Mouse (Mus musculus): ENCODE data around the gene Lpcat1. TPM values are rescaled to one million over a fixed set of nuclear protein-coding genes. Genes with fewer than 3 reads are reported as not detected.
A peak's percentile ranks its signal among the peaks of the same experiment; 100 is the strongest.

The Lpcat1 gene
- polyA plus RNA-seq, 1 experiment = 3.8 TPM

DNA sequence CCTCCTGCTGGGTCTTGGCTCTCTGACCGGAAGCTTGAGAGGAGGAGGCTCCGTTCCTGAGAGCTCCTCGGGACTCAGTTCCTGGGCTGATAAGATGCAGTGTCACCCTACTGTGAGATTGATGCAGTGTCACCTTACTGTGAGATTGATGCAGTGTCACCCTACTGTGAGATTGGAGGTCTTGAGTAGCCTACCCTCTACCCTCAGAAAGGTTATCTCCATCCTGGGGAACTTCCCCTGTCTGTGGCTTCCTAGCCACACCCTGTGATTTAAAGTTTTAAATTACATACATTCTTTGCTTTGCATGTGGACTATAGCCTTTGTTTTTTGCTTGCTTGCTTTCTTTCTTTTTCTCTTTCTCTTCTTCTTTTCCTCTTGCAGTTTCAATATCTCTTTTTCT, 21.1 kb downstream of the Lpcat1 start:
- Histone ChIP-seq H3K36me3 (replicated peaks; ENCODE audit: low read length) (peaks cover 80% of the 10 kb centered on the region), H3K9me3 (peaks cover 15% of the 10 kb centered on the region), H3K4me1 (peaks cover 69% of the 10 kb centered on the region), H3K4me3 (replicated peaks) (no peak overlapping the region), H3K27me3 (replicated peaks) (no peaks in the 10 kb centered on the region)
- TF ChIP-seq FLI1 (IDR thresholded peaks at IDR 0.05; ENCODE audit: low read length) (no peak), GATA1 (IDR thresholded peaks at IDR 0.05; ENCODE audit: borderline replicate concordance, low read length) (no peak)

DNA sequence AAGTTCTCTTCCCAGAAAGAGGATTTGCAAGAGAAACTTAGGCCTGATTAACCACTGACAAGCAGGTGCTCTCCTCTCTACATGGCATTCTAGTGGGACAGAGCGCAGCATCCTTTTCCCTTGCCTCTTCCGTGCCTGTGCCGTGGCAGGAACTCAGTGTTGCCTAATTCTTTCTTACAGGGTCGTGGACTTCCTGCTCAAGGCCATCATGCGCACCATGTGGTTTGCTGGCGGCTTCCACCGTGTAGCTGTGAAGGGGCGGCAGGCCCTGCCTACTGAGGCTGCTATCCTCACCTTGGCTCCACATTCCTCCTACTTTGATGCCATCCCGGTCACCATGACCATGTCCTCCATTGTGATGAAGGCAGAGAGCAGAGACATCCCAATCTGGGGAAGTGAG, 21.7 kb downstream of the Lpcat1 start:
- Histone ChIP-seq H3K27me3 (replicated peaks) (no peaks in the 10 kb centered on the region), H3K4me1 (peaks cover 63% of the 10 kb centered on the region), H3K4me3 (replicated peaks) (peak overlapping the region; percentile 44), H3K36me3 (replicated peaks; ENCODE audit: low read length) (peaks cover 80% of the 10 kb centered on the region), H3K9me3 (peaks cover 15% of the 10 kb centered on the region)
- TF ChIP-seq FLI1 (IDR thresholded peaks at IDR 0.05; ENCODE audit: low read length) (no peak), GATA1 (IDR thresholded peaks at IDR 0.05; ENCODE audit: borderline replicate concordance, low read length) (no peak)

GRCm38 (mm10) chr13:73489986-73490385, 23.0 kb downstream of the Lpcat1 start:
- TF ChIP-seq FLI1 (IDR thresholded peaks at IDR 0.05; ENCODE audit: low read length) = no peak
- TF ChIP-seq GATA1 (IDR thresholded peaks at IDR 0.05; ENCODE audit: borderline replicate concordance, low read length) = no peak
- H3K36me3 ChIP-seq (replicated peaks; ENCODE audit: low read length) = peaks cover 90% of the 10 kb centered on the region

GRCm38 (mm10) chr13:73490564-73491170, 23.7 kb downstream of the Lpcat1 start:
- no peaks in the 10 kb centered on the region for H3K27me3 ChIP-seq (replicated peaks)
- no peak for TF ChIP-seq FLI1 (IDR thresholded peaks at IDR 0.05; ENCODE audit: low read length)
- TF ChIP-seq GATA1 (IDR thresholded peaks at IDR 0.05; ENCODE audit: borderline replicate concordance, low read length) = no peak
- peaks cover 15% of the 10 kb centered on the region for H3K9me3 ChIP-seq
- peaks cover 54% of the 10 kb centered on the region for H3K4me1 ChIP-seq
- H3K36me3 ChIP-seq (replicated peaks; ENCODE audit: low read length) = peaks cover 92% of the 10 kb centered on the region
- H3K4me3 ChIP-seq (replicated peaks) = no peak overlapping the region

More at GRCm38 (mm10) chr13:73489986-73490385, 23.0 kb downstream of the Lpcat1 start:
- Histone ChIP-seq H3K4me3 (replicated peaks) (no peak overlapping the region), H3K4me1 (peaks cover 57% of the 10 kb centered on the region), H3K27me3 (replicated peaks) (no peaks in the 10 kb centered on the region), H3K9me3 (peaks cover 15% of the 10 kb centered on the region)

DNA sequence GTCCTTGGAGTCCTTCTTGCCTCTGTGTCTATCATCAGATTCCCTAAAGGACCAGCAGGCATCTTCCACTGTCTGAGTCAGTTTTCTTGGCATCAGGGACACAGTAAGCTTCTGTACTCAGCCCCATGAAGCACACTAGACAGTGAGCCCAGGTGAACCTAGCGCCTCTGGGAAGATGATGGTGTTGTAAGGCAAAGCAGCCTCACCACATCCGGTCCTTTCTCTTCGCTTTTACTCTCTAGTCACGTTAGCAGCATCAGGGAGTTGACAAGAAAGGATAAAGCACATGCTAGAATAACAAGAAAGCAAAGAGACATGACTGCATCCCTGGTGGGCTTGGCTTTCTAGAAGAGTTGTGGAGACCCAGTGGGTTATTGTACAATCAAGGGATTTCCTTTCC, 26.2 kb downstream of the Lpcat1 start:
- no peak for TF ChIP-seq FLI1 (IDR thresholded peaks at IDR 0.05; ENCODE audit: low read length)
- no peak for TF ChIP-seq GATA1 (IDR thresholded peaks at IDR 0.05; ENCODE audit: borderline replicate concordance, low read length)
- Histone ChIP-seq H3K27me3 (replicated peaks) (no peaks in the 10 kb centered on the region), H3K9me3 (peaks cover 6% of the 10 kb centered on the region), H3K4me1 (peaks cover 58% of the 10 kb centered on the region), H3K4me3 (replicated peaks) (no peak overlapping the region), H3K36me3 (replicated peaks; ENCODE audit: low read length) (peaks cover 96% of the 10 kb centered on the region)

DNA sequence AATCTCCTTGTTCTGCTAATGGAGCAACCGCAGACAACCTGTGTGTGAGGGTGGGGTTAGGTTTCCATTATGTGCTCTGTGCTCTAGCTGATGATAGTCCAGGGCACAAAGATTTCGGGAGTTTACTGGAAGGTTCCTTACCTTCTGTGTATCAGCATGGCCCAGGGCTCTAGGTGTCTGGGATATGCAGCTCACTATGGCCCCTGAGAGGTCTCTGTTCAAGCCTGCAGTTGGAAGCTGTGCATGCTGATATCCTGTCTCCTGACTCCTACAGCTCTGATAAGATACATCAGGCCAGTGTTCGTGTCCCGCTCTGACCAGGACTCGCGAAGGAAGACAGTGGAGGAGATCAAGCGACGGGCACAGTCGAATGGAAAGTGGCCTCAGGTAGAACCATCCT, 27.5 kb downstream of the Lpcat1 start:
- Histone ChIP-seq H3K4me3 (replicated peaks) (no peak overlapping the region), H3K9me3 (peaks cover 6% of the 10 kb centered on the region), H3K36me3 (replicated peaks; ENCODE audit: low read length) (peaks cover 98% of the 10 kb centered on the region), H3K27me3 (replicated peaks) (no peaks in the 10 kb centered on the region), H3K4me1 (peaks cover 57% of the 10 kb centered on the region)
- TF ChIP-seq FLI1 (IDR thresholded peaks at IDR 0.05; ENCODE audit: low read length) (no peak), GATA1 (IDR thresholded peaks at IDR 0.05; ENCODE audit: borderline replicate concordance, low read length) (no peak)

GRCm38 (mm10) chr13:73496137-73496536, 29.1 kb downstream of the Lpcat1 start:
- Histone ChIP-seq H3K27me3 (replicated peaks) (no peaks in the 10 kb centered on the region), H3K9me3 (peaks cover 6% of the 10 kb centered on the region), H3K4me1 (peaks cover 59% of the 10 kb centered on the region), H3K36me3 (replicated peaks; ENCODE audit: low read length) (peaks cover 95% of the 10 kb centered on the region), H3K4me3 (replicated peaks) (no peak overlapping the region)
- no peak for TF ChIP-seq GATA1 (IDR thresholded peaks at IDR 0.05; ENCODE audit: borderline replicate concordance, low read length)
- TF ChIP-seq FLI1 (IDR thresholded peaks at IDR 0.05; ENCODE audit: low read length) = no peak

GRCm38 (mm10) chr13:73499893-73500604, 33.1 kb downstream of the Lpcat1 start:
- H3K4me3 ChIP-seq (replicated peaks) = no peak overlapping the region
- H3K27me3 ChIP-seq (replicated peaks) = no peaks in the 10 kb centered on the region
- H3K9me3 ChIP-seq = no peaks in the 10 kb centered on the region
- TF ChIP-seq GATA1 (IDR thresholded peaks at IDR 0.05; ENCODE audit: borderline replicate concordance, low read length) (no peak), FLI1 (IDR thresholded peaks at IDR 0.05; ENCODE audit: low read length) (no peak)
- peaks cover 68% of the 10 kb centered on the region for H3K4me1 ChIP-seq
- peaks cover 82% of the 10 kb centered on the region for H3K36me3 ChIP-seq (replicated peaks; ENCODE audit: low read length)

DNA sequence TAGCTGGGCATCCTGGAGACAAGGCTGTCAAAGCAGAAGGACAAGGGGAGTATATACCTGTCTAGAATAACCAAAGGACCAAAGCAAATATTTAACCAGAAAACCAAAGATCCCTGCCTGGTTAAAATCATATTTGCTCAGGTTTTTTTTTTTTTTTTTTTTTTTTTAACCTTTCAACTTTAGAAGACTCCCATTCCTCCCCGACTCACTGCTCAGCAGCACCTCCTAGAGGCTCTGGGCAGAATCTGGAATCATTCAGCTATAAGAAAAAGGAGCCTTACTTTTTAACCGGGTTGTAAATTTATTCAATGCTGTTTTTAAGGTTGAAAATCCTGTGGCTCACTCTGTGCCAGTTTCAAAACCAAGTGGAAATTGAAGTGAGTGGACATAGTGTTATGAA, 35.7 kb downstream of the Lpcat1 start:
- no peak overlapping the region for H3K4me3 ChIP-seq (replicated peaks)
- no peaks in the 10 kb centered on the region for H3K9me3 ChIP-seq
- peaks cover 77% of the 10 kb centered on the region for H3K36me3 ChIP-seq (replicated peaks; ENCODE audit: low read length)
- no peaks in the 10 kb centered on the region for H3K27me3 ChIP-seq (replicated peaks)
- H3K4me1 ChIP-seq = peaks cover 56% of the 10 kb centered on the region
- no peak for TF ChIP-seq GATA1 (IDR thresholded peaks at IDR 0.05; ENCODE audit: borderline replicate concordance, low read length)
- no peak for TF ChIP-seq FLI1 (IDR thresholded peaks at IDR 0.05; ENCODE audit: low read length)

Measured in megakaryocyte, embryonic 14.5 days (primary cell).